ENCODE assay signal across 24 mouse cellular contexts in the genomic region with DNA sequence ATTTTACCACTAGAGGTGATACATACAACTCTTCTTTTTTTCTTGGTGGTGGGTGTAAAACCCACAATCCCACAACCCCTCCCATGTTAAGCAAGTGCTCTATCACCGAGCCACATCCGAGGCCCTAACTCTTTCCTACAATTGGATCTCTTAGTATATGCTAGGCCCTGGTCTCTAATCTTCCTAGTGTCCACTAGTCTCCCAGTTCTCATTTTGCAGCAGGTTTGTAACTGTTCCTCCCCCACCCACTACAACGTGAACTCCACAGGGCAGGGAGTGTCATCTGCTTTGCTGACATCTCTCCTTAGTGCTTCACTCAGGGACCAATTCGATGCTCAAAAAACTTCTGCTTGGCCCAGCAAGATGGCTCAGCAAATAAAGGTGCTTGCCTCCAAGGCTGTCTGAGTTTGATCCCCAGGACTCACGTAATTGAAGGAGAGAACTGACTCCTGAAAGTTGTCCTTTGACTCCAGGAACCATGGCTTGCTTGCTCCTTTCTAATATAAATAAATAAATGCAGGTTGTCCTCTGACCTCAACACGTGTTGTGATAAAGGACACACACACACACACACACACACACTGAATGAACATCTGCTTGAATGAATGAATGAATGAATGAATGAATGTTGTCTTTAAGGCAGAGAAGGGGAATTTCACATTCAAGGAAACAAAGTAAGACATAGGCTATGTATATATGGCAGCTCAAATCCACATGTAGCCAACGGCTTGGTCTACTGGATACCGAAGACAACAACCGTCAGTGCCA. TPM values are rescaled to one million over a fixed set of nuclear protein-coding genes. Genes with fewer than 3 reads are reported as not detected.
DNase-seq lines count a peak whose midpoint lies in the region; ATAC-seq lines count a peak whose summit lies in the region.
"Had no signal": no experiment of that assay in that cellular context is flagged by ENCODE, and none has a peak within 500 bp of the region (broad histone marks: within the 10 kb centered on the region; RNA-seq: fewer than 3 reads in every experiment).

No protein-coding gene starts in this region.

- H3K4me2 ChIP-seq in forebrain, embryonic 16.5 days (ENCODE audit: low read length): no peak overlapping the region
- H3K4me2 ChIP-seq: embryonic facial prominence, embryonic 15.5 days; forebrain, embryonic 15.5 days; heart, embryonic 11.5 days; hindbrain, embryonic 12.5 days; lung, embryonic 14.5 days; midbrain, embryonic 12.5 days had no signal

- WGBS in macrophage (ENCODE audit: missing documents): 26% methylated on average over 9 of the region's 9 CpGs
- WGBS in forebrain, embryonic 16.5 days: 85% methylated on average over 9 of the region's 9 CpGs

- H3K27ac ChIP-seq in macrophage: peak overlapping the region; percentile 66
- no peak overlapping the region for H3K27ac ChIP-seq in forebrain, embryonic 16.5 days (ENCODE audit: low read length)
- H3K27ac ChIP-seq: embryonic facial prominence, embryonic 15.5 days; forebrain, embryonic 15.5 days; hindbrain, embryonic 12.5 days; kidney, postnatal 0 days; midbrain, embryonic 12.5 days had no signal

- peak; percentile 50 for DNase-seq in heart, adult 11 months
- no peak for DNase-seq in heart, postnatal 4 days
- peak; percentile 40 for DNase-seq in thymus, postnatal 25 days
- no peak for DNase-seq in thymus, postnatal 10 days (ENCODE audit: low spot score in 2 of 2)
- DNase-seq in right cerebral cortex, postnatal 36 days (ENCODE audit: low spot score in 2 of 2): no peak
- no peak for DNase-seq in cerebellum, adult 8-10 months
- DNase-seq: adrenal gland, postnatal 10 days; cerebellum, adult 11 months; lung, embryonic 14.5 days; right cerebral cortex, postnatal 25 days had no signal

- no peak for ATAC-seq in forebrain, embryonic 16.5 days
- ATAC-seq: forebrain, embryonic 15.5 days had no signal

- H3K4me1 ChIP-seq in forebrain, embryonic 16.5 days (replicated peaks; ENCODE audit: control insufficient read depth, insufficient read depth, low read length): no peaks in the 10 kb centered on the region
- H3K4me1 ChIP-seq: embryonic facial prominence, embryonic 15.5 days; forebrain, embryonic 15.5 days; hindbrain, embryonic 12.5 days; midbrain, embryonic 12.5 days had no signal

- no peak overlapping the region for H3K9ac ChIP-seq in forebrain, embryonic 16.5 days (replicated peaks; ENCODE audit: low read depth, low read length)
- H3K9ac ChIP-seq: embryonic facial prominence, embryonic 15.5 days; forebrain, embryonic 15.5 days; hindbrain, embryonic 12.5 days; lung, embryonic 14.5 days; midbrain, embryonic 12.5 days had no signal

- H3K9me3 ChIP-seq in forebrain, embryonic 16.5 days (ENCODE audit: control insufficient read depth, low read length): no peaks in the 10 kb centered on the region
- H3K9me3 ChIP-seq: embryonic facial prominence, embryonic 15.5 days; forebrain, embryonic 15.5 days; G1E; hindbrain, embryonic 12.5 days; midbrain, embryonic 12.5 days had no signal

- peaks cover 6% of the 10 kb centered on the region; the same call in 1 of the 2 replicates for H3K79me2 ChIP-seq in macrophage (ENCODE audit: inconsistent target)

- peak overlapping the region; percentile 58 for H3K4me3 ChIP-seq in macrophage (ENCODE audit: inconsistent target)
- H3K4me3 ChIP-seq in forebrain, embryonic 16.5 days (replicated peaks; ENCODE audit: low read length): no peak overlapping the region
- H3K4me3 ChIP-seq: embryonic facial prominence, embryonic 15.5 days; forebrain, embryonic 15.5 days; hindbrain, embryonic 12.5 days; midbrain, embryonic 12.5 days; myocyte had no signal

- H3K36me3 ChIP-seq in macrophage (ENCODE audit: inconsistent target): peaks cover 2% of the 10 kb centered on the region; the same call in 1 of the 2 replicates
- no peaks in the 10 kb centered on the region for H3K36me3 ChIP-seq in forebrain, embryonic 16.5 days (ENCODE audit: control insufficient read depth, insufficient read depth)
- H3K36me3 ChIP-seq: embryonic facial prominence, embryonic 15.5 days; forebrain, embryonic 15.5 days; G1E; hindbrain, embryonic 12.5 days; midbrain, embryonic 12.5 days had no signal

- H3K27me3 ChIP-seq in forebrain, embryonic 16.5 days (replicated peaks; ENCODE audit: control insufficient read depth, insufficient read depth, low read length): peaks cover 20% of the 10 kb centered on the region

RNA-seq across cellular contexts. Expression of gene Rasal3, which starts 1.2 kb away (rescaled TPM):
- total RNA-seq in heart, postnatal 4 days (2021): under 1 TPM; 0.52 to 0.67 TPM
- total RNA-seq in macrophage (2018; cell fraction: chromatin; rRNA removed): 10 to 100 TPM in 22 of 26 experiments, 1 to 10 TPM in 4; 5.0 to 76.7 (median 30.6) TPM
- 10 to 100 TPM in 20 of 26 experiments, 1 to 10 TPM in 6; 6.7 to 18.1 (median 12.4) TPM for total RNA-seq in macrophage (2018; cell fraction: cytosol; rRNA removed)
- total RNA-seq in macrophage (2018; cell fraction: nucleus; rRNA removed): 10 to 100 TPM in 23 of 26 experiments, 1 to 10 TPM in 3; 5.5 to 55.5 (median 22.9) TPM
- 8.2 to 22.5 TPM (median 8.9 TPM) in 3 replicates for polyA plus RNA-seq in macrophage (2018)
- 0.57 and 0.73 TPM in 2 replicates for polyA plus RNA-seq in forebrain, embryonic 16.5 days (2015; fragmentation: Nextera tagmentation; extraction: Ambion mirVana)
- total RNA-seq: gastrocnemius, adult 8-10 months had no signal
- polyA plus RNA-seq: myocyte had no signal

RNA-seq across cellular contexts. Expression of gene Wiz, which starts 13.0 kb away (rescaled TPM):
- total RNA-seq in heart, postnatal 4 days (2021): 10 to 100 TPM; 33.7 to 34.6 TPM
- 10 to 100 TPM; 14.3 to 57.5 (median 28.5) TPM for total RNA-seq in macrophage (2018; cell fraction: chromatin; rRNA removed)
- total RNA-seq in macrophage (2018; cell fraction: cytosol; rRNA removed): 10 to 100 TPM; 15.7 to 26.8 (median 20.3) TPM
- 10 to 100 TPM; 16.8 to 46.4 (median 26.0) TPM for total RNA-seq in macrophage (2018; cell fraction: nucleus; rRNA removed)
- 15.9 to 20.7 TPM (median 17.5 TPM) in 3 replicates for polyA plus RNA-seq in macrophage (2018)
- 35.7 and 39.1 TPM in 2 replicates for polyA plus RNA-seq in forebrain, embryonic 16.5 days (2015; fragmentation: Nextera tagmentation; extraction: Ambion mirVana)

RNA-seq across cellular contexts. Expression of gene Pglyrp2, which starts 21.8 kb away (rescaled TPM):
- not detected for total RNA-seq in heart, postnatal 4 days (2021)
- not detected for total RNA-seq in macrophage (2018; cell fraction: chromatin; rRNA removed)
- under 1 TPM in 1 of 26 experiments, not detected in 25; 0.09 TPM for total RNA-seq in macrophage (2018; cell fraction: cytosol; rRNA removed)
- not detected for total RNA-seq in macrophage (2018; cell fraction: nucleus; rRNA removed)
- polyA plus RNA-seq in macrophage (2018): not detected in 3 replicates
- polyA plus RNA-seq in forebrain, embryonic 16.5 days (2015; fragmentation: Nextera tagmentation; extraction: Ambion mirVana): not detected in 2 replicates
- total RNA-seq: gastrocnemius, adult 8-10 months; left cerebral cortex, postnatal 10 days had no signal
- polyA plus RNA-seq: cortical plate, adult 2 months; forebrain, embryonic 15.5 days; kidney, postnatal 0 days; midbrain, embryonic 12.5 days; myocyte; stomach, embryonic 14.5 days had no signal

RNA-seq across cellular contexts. Expression of gene Cyp4f39, which starts 50.3 kb away (rescaled TPM):
- under 1 TPM; 0.17 to 0.43 TPM for total RNA-seq in heart, postnatal 4 days (2021)
- total RNA-seq in macrophage (2018; cell fraction: chromatin; rRNA removed): under 1 TPM in 1 of 26 experiments, not detected in 25; 0.90 TPM
- total RNA-seq in macrophage (2018; cell fraction: cytosol; rRNA removed): under 1 TPM in 17 of 26 experiments, not detected in 9; 0.06 to 0.39 (median 0.14) TPM
- under 1 TPM in 1 of 26 experiments, not detected in 25; 0.46 TPM for total RNA-seq in macrophage (2018; cell fraction: nucleus; rRNA removed)
- 0.14 TPM in 1 of 3 replicates, not detected in the others for polyA plus RNA-seq in macrophage (2018)
- 0.28 and 0.40 TPM in 2 replicates for polyA plus RNA-seq in forebrain, embryonic 16.5 days (2015; fragmentation: Nextera tagmentation; extraction: Ambion mirVana)
- polyA plus RNA-seq: cortical plate, adult 2 months; G1E; heart, embryonic 11.5 days had no signal

RNA-seq across cellular contexts. Expression of gene Akap8l, which starts 51.8 kb away (rescaled TPM):
- 10 to 100 TPM; 57.4 to 57.8 TPM for total RNA-seq in heart, postnatal 4 days (2021)
- 100 to 1,000 TPM in 20 of 26 experiments, 10 to 100 TPM in 6; 36.7 to 321 (median 192) TPM for total RNA-seq in macrophage (2018; cell fraction: chromatin; rRNA removed)
- 10 to 100 TPM; 14.7 to 32.3 (median 21.5) TPM for total RNA-seq in macrophage (2018; cell fraction: cytosol; rRNA removed)
- total RNA-seq in macrophage (2018; cell fraction: nucleus; rRNA removed): 100 to 1,000 TPM in 9 of 26 experiments, 10 to 100 TPM in 17; 24.8 to 179 (median 86.1) TPM
- 20.2 to 41.0 TPM (median 33.8 TPM) in 3 replicates for polyA plus RNA-seq in macrophage (2018)
- polyA plus RNA-seq in forebrain, embryonic 16.5 days (2015; fragmentation: Nextera tagmentation; extraction: Ambion mirVana): 132 and 164 TPM in 2 replicates

Comparison
In these comparisons a context has a peak if more than half of its experiments do, and no peak if none do; other contexts are left out.
1. DNase-seq: peak in heart, adult 11 months (single experiment) and thymus, postnatal 25 days (single experiment); none in heart, postnatal 4 days (single experiment), thymus, postnatal 10 days (0 of 2), right cerebral cortex, postnatal 36 days (0 of 2) and cerebellum, adult 8-10 months (single experiment).